Mouse (Mus musculus) ES-CJ7 (cell line): Measurements from ENCODE around the gene Hddc2.

Experiments
- DNase-seq: peaks from one replicate; pipeline ENCODE4 v3.0.0; 2011; ENCODE audit warnings: low read depth, low spot score

Hddc2 gene

DNA sequence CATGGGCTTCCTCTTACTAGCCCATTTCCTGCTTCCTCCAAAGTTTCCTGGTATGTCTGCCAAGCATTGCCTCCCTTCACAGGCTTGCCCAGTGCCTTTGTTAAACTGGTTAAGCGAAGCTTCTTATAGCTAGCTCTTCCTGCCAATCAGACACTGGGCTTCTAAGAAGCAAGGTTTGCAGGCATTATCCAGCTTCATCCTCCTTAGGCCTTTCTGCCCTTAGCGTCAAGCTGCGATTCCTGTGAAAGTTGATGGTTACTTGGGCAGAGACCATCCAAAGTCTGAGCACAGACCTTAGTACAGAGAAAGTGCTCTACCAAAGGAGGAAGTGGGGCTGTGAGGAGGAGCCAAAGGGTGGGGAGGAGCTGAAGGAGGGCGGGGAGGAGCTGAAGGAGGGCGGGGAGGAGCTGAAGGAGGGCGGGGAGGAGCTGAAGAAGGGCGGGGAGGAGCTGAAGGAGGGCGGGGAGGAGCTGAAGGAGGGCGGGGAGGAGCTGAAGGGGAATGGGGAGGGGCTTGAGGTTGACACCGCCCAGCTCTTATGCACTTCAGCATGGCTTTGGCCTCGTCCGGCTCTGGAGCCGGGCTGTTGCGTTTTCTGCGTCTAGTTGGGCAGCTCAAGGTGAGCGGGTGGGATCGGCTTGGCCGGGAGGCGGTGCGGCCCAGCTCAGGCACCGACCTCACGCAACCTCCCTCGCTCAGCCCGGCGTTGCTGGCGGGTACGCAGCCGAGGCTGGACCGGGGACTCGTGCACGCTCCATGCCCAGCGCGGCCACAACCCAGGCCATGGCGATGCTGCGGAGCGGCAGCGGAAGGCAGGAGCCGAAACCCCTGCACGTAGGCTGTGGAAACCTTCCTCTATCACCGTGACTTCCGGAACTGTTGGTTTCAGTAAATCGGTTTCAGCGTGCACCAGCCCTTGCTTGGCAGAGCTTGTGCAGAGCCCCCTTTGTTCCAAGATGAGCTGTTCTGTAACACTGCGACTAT is at the start of gene Hddc2:
Gene Hddc2, plus strand, starts transcription at position 519 of the 984 bp plus-strand sequence.
- DNase-seq, result peak; percentile 91

DNA sequence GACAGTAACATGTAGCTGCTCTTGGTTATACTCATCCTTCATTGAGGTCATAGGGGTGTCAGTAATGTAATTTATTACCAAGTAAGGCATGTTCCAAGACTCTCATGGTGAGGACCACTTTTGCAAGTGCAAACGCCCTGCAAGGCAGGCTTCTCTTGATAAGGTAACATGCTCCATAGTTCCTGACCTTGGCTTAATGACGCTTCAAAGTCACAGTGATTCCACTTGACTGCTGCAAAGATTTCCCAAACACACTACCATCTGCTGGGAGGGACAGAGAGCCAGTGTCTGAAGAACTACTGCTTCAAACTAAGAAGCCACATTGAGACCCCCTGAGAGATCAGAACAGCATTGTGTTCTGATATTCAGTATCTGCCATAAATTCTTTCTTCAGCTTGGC is 40.4 kb upstream of the Hddc2 start:
- DNase-seq, result no peak

DNA sequence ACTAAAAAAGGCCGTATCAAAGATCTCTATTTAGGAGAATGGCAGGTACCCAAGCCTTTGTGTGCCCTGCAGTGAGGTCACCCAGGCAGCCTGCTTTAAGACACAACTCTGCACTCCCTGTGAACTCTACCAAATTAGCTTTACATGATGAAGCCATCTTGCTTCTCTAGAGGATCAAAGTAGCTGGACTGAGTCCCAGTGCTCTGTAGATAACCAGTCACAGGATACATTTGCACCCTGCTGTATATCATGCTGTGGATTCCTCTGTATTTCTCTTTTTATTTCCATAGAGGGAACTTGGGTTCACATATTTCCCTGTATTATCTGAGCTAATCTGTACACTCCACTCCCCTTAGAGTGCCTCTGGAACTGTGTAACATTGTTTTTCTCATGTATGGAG is 40.0 kb upstream of the Hddc2 start:
- no peak for DNase-seq

DNA sequence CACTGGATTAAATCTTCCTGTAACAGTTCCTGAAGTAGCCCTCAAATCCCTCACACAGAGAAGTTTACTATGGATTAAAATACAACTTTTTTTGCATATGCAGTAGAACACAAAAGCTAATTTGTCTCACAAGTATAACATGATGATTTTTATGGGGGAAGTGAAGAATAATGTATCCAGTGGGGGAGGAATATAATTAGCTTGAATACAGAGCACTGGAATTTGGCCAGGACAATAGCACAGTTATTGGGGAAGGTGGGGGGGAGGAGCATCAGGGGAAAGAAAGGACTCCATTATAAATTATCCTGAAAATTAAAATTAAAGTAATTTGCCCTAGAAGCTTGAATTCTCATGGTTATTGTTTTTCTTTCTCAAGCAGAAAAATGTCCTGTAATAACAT is 25.4 kb upstream of the Hddc2 start:
- DNase-seq, result no peak

DNA sequence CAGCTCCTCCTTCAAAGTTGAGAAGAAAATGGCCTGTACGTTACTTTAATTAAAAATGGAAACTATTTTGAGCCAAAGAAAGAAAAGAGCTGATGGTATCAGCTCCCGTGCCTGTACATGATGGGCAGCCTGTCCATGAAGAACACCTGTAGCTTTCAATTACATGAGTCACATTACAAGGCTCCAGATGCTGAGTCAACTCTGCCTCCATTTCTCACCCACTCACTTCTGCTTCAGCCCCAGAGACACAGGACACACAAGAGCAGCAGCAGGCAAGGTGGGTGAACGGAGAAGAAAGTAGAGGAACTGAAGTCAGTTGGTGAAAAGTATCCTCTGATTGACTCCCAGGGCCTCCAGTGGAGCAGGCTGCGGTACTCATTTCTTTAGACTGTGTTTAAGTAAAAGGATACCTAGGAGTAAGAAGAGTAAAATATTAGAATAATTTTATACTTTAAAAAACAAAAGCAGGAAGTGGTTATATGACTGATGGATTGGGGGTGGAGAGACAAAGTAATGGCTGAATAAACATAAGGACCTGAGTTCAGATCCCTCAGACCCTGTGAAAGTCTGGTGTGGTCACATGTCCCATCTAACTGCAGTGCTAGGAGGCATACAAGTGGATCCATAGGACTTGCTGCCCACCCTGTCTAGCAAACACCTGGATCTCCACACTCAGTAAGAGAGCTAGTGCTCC is 24.3 kb upstream of the Hddc2 start:
- DNase-seq, result no peak

DNA sequence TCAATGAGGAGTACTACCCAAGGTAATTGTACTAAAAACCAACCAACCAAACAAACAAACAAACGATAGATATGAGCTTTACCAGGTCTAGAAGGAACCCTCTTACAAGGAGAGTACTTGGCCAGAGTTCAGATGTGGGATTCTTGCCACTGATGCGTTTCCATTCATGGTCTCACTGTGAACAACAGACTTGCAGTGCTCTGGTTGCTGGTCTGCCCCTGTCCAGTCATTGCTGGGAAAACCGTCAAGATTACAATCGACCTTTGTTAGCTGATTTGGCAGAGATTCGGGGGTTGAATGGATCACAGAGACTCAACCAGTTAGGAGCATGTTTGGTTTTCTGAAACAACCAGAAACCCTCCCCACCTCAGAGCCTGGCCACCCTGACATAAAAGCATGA is 17.5 kb upstream of the Hddc2 start:
- no peak for DNase-seq

DNA sequence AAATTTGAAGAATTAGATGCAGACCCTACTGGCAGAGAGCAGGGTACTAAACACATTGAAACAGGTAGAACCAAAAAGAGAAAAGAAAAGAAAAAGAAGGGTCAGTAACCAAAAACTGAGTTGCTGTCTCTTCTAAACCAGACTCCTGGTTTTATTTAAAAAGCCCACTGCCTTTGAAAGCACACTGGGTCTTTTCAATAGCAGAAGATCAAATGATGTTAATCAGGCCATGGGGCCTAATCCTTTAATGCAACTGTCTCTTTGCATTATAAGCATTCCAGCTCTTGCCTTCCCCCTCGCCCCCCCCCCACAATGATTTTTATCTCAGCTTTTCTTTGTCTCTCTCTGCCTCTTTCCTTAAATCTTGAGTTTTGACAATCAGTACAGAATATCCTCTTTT is 16.7 kb upstream of the Hddc2 start:
- DNase-seq, result no peak

DNA sequence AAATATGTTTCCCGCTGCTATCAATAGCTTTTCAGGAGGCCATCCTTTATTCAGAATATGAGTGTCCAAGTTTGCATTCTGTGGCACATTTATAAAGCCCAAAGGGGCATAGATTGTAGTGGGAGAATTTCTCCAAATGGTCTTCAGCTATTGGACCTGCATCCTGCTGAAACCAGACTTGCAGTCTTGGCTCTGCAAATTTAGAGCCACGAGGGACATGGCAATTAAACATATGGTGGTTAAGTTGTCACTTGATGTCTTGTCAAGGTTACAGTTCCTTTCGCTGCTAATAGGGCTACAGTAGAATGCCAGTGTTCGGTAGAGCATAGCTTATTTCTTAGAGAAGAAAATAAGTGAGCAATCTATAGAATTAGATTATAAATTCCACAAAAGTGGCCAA is 16.1 kb upstream of the Hddc2 start:
- no peak for DNase-seq

DNA sequence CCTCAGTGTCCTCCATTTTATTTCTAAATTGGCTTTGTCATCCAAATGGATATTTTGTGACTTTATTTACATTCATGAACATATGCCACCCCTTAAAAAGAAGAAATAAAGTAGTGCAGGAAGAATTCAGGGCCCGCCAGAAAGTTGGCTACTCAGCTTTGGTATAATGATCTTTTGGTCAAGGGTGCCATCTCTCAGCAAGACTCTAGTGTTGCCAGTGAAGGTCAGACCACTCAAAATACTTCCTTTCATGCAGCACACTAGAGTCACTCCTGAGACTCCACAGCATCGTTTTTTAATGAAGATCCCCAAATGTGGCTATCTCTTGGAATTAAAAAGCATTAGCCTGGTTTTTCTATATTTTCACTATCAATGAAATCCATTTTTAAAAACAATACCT is 14.9 kb upstream of the Hddc2 start:
- DNase-seq, result no peak

DNA sequence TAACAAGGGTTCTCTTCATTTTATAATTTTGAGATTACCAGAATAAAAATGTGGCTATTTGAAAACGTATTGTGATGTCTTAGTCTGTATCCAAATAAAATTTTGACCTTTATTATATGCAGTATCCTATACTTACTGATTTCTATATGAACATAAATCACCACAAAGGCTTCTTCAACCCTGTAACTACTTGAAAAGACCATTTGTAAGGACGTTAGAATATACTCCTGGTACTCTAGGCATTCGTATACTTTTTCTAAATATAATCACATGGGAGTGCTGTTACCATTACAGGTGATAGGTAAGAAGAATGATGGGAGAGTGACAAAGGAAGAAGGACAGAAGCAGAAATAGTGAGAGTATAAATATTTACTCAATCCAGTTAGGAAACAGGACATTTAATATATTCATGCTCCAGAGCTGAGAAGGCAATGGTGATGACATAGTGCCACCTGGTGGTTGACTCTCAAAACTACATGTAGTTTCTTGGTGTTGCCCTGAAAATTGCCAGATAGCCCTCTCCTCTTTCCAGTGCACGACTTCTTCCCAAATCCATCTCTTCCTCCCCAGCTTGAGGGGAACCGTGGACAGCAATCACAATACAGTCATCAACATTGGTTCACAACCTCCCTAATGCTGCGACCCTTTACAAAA is 14.1 kb upstream of the Hddc2 start:
- DNase-seq, result peak; percentile 56

DNA sequence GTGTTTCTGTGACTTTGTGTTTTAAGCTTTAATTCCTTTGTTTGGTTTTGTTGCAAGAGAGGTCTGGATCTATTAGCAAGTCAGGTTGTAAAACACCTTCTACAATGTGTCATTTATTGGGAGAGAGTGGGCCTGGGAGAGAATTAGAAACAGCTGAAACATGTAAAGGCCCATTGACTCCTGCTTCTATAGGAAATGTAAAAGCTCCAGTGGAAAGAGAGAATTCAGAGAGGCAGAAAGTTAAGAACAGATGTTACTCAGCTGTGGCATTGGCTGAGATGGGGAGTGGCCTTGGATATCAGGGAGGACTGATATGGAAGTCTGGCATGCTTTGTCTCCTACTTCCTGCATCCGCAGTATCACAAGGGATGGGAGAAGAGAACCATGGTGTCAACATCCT is 12.9 kb upstream of the Hddc2 start:
- DNase-seq, result no peak

DNA sequence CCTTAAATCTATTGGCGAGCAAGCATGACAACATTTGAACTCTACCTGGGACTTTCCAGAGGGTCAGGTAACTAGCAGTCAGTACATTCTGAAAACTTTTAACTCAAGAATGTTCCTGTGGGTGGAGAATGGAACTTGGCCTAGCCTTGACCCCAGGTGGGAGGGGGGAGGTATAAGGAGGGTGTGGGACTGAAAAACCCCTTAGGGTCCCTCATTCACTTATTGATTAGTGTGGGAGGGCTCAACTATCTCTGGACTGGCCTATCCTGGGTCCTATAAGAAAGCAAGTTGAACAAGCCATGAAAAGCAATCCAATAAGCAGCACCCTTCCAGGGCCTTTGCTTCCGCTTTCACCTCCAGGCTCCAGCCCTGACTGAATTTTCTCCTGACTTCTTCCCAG is 9.7 kb upstream of the Hddc2 start:
- DNase-seq, result peak; percentile 55

DNA sequence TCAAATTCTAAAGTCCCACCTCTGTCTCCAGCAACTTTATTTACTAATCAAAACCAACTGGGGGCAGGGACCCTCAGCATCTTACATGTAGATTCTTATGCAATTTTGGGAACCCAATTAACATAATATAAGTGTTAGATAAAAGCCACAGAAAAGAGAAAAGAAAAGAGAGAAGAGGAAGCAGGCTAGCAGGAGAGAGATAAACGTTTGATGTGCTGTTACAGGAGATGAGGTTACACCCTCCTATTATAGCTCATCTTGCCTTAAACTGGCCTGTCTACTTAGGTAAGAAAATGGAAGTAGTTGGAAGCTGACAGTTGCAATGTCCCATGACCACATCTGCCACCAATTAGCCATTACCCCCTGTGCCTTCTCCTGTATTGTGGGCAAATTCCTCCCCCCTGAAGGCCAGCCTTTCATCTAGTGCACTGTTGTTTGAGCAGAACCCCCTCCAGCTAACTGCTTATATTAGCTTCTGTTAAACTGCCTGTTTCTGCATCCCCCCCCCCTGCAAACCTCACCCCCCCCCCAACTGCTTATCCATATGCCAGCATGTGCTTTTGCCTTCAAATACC is 6.1 kb upstream of the Hddc2 start:
- DNase-seq, result no peak

DNA sequence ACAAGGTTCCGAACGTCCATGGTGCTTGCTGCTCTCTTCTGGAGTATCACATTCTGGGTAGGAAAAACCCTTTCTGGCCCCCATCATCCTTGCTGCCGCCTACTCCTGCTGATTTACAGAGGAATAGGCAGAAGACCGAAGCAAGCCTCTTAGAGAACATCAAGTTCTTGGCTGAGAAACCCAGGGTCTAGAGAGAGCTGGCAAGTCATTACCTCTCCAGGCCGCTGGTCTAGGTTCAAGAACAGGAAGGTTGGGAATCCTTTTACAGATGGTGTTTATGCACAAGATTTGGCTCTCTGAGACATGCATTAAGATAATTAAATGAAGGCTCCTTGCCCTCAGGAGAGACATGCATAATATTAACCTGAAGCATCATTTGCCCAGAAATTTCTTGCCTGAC is 5.3 kb downstream of the Hddc2 start:
- DNase-seq, result no peak

DNA sequence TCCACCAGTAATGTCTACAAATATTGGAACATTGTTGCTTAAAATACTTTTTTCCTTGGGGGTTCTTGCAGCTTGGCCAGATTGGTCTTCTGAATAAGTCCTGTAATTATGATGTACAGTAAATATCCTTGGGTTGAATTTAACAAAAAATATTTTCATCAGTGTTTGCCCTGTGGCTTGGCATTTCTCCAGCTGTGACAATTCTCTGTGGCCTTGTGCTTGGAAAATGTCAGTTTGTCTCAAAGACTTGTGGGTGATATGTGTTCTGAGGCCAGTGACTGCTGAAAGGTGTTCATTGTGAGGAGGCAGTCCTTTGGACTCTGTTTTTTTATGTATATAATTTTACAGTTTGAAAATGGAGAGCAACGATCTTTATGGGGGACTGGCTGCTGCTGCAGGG is 16.3 kb downstream of the Hddc2 start:
- DNase-seq, result no peak

DNA sequence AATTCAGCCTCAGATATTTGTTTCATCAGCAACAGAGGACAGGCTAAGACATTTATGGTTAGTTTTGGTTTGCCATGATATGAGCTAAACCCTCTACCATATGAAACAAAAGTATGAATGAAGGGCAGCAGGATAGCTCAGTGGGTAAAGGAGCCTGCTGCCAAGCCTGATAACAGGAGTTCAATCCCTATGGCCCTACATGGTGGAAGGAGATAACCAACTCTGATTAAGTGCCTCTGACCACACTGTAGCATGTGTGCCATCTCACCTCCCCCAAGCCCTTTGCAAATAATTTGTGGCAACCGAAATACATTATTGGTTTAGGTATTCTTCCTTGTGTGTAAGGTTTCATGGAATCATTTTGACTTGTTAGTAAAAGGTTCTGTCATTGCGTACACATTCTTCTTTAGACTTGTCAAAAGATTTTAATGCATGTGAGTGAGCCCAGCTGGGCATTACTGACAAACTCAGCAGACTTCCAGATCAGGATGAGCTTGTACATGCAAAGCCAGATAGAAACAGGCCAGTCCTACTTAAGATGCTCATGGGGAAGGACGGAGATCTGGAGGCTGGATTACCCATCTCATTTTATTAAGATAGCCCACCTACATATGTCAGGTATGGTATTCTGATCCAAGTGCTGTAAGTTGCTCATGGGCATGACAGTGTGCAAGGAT is 17.2 kb downstream of the Hddc2 start:
- DNase-seq, result no peak

DNA sequence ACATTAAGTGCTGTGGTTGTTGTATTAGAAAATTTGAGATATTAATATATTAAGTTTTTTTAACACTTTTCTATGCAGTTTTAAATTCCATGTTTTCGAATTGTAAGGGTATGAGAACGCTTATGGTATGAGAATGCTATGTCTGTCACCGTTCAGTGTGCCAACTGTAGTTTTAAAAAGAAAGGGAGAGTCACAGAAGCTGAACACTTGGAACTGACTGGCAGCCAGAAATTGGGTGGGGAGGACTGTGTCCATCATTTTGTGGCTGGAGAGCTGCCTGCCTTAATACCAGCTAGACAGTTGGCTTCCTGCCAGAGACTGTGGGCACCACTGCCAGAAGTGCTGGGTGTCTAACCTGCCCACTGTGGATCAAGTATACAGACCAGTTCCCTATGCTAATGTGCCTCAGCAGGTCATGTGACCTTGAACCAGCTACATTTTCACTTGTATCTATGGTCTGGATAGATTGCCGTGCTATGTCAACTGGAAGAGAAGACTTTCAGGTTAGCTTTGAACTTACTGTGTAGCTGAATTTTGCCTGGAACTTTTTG is 18.1 kb downstream of the Hddc2 start:
- DNase-seq, result no peak

DNA sequence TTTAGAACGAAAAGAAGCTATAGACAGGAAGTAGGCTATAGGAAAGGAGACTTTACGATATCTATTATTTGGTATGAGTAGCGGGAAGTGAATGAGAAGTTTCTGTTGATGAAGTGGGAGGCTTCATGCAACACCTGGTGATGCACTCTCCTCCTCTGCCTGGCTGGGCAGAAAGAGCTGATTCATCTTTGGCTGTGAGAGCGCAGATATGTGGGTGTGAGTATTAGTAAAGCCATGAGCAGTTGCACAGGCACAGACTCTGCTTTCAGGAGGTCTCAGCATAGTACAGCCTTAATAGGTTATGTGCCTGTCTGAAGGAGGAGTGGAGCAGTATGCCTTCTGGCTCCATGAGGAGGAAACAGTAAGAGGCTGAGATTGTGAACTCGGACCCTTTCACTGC is 23.2 kb downstream of the Hddc2 start:
- no peak for DNase-seq

DNA sequence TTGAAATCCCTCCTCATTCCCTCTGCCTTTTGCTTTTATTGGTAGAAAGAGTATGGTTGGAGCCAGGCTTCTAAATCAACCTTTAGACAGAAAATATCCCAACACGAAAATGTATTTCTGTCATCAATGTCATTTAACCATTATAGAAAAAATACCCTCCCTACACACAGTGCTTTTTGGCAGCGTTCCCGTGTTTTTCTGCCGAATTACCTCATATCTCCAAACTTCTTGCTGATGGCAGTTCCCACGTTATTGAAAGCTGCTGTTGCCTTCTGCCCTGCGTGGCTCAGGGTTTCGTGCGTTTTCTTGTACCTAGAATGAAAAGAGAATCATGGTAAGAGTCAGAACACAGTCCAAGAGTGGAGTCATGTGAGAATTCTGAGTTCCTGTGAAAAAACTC is 33.2 kb downstream of the Hddc2 start:
- no peak for DNase-seq

DNA sequence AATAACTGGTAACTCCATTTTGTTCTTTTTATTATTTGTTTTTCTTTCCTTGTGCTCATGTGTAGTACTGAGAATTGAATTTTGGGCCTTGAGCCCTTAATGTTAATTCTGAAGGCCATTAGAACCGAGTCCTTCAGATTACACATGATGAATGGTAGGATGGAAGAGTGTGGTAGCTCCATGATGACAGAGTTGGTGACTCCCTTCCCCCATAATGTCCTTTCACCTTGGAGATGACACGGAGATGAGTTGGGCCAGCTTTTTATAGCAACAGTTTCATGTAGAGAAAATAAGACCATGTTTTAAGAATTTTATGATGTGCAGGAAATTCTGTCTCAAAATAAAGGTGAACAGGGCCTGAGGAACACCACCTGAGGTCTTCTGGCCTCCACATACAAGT is 37.9 kb downstream of the Hddc2 start:
- DNase-seq, result no peak

DNA sequence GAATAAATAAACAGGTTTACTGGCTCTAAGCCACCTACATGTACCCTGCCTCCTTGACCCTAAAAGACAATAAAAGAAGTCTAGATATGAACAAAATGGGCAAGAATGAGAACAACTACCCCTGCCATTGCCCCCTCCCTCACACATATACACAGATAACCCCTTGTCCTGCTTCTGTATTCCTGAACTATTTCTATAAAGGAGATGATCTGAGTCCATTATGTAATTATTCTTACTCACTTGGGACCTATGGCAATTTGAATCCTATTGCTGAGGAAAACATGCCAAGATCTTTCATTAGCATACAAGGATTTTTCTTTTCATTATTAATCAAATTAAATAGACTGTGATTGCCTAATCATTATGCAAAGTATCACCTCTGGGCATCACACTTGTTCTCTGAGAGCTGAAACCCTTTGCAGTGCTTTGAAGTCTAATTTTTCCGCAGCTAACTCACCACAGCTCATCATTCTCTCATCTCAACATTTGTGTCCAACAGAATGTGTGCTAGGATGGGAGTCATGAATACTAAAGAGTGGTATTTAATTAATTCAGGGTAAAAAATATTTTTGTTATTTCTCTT is 39.8 kb downstream of the Hddc2 start:
- no peak for DNase-seq
